Comparison of ENCODE assay signal across 10 mouse cellular contexts in genomic region chr10:80584045-80584488, GRCm38 (mm10). TPM values are rescaled to one million over a fixed set of nuclear protein-coding genes. Genes with fewer than 3 reads are reported as not detected.
DNase-seq lines count a peak whose midpoint lies in the region; ATAC-seq and TF ChIP-seq lines count a peak whose summit lies in the region.
"Had no signal": no experiment of that assay in that cellular context is flagged by ENCODE, and none has a peak within 500 bp of the region (broad histone marks: within the 10 kb centered on the region; RNA-seq: fewer than 3 reads in every experiment).

No protein-coding gene starts in this region.

- H3K4me1 ChIP-seq in heart, postnatal 0 days (ENCODE audit: control insufficient read depth, insufficient read depth) = peaks cover 18% of the 10 kb centered on the region
- peaks cover 72% of the 10 kb centered on the region for H3K4me1 ChIP-seq in liver, embryonic 13.5 days (replicated peaks)

- 0 out of 2 replicates have a peak overlapping the region, but pooled peaks have one; percentile 10 for H3K9ac ChIP-seq in heart, postnatal 0 days (replicated peaks; ENCODE audit: low read depth, low read length)
- peak overlapping the region; percentile 22; the same call in 1 of the 2 replicates for H3K9ac ChIP-seq in liver, embryonic 13.5 days
- H3K9ac ChIP-seq: hindbrain, embryonic 15.5 days had no signal

- no peak for TF ChIP-seq CTCF in left cerebral cortex, adult 2 months (IDR thresholded peaks at IDR 0.05)
- no peak for TF ChIP-seq CTCF in heart, postnatal 0 days (IDR thresholded peaks at IDR 0.05; ENCODE audit: low read depth)

- no peak overlapping the region for H3K4me3 ChIP-seq in left cerebral cortex, adult 2 months
- H3K4me3 ChIP-seq in heart, postnatal 0 days (ENCODE audit: low read depth, low read length) = no peak overlapping the region
- H3K4me3 ChIP-seq in liver, embryonic 13.5 days (replicated peaks) = no peak overlapping the region
- H3K4me3 ChIP-seq: hindbrain, embryonic 15.5 days had no signal

- 41% methylated on average over 12 of the region's 12 CpGs for whole genome bisulfite sequencing in heart, postnatal 0 days
- WGBS in liver, embryonic 13.5 days (ENCODE audit: insufficient replicate concordance) = 57% methylated on average over 12 of the region's 12 CpGs

- H3K27ac ChIP-seq in left cerebral cortex, adult 2 months = peak overlapping the region; percentile 28; the same call in 1 of the 2 replicates
- H3K27ac ChIP-seq in heart, postnatal 0 days (ENCODE audit: low read depth) = 0 out of 2 replicates have a peak overlapping the region, but pooled peaks have one; percentile 30
- H3K27ac ChIP-seq in liver, embryonic 13.5 days = peak overlapping the region; percentile 50
- H3K27ac ChIP-seq: hindbrain, embryonic 15.5 days had no signal

- ATAC-seq in heart, postnatal 0 days (ENCODE audit: insufficient read depth, low read depth) = no peak
- no peak; the same call in 1 of the 2 replicates for ATAC-seq in liver, embryonic 13.5 days (ENCODE audit: low read depth)

- peaks cover 5% of the 10 kb centered on the region for H3K36me3 ChIP-seq in heart, postnatal 0 days (replicated peaks; ENCODE audit: control insufficient read depth, insufficient read depth, low read length)
- H3K36me3 ChIP-seq in liver, embryonic 13.5 days = peaks cover 47% of the 10 kb centered on the region

- TF ChIP-seq EP300 in heart, postnatal 0 days (IDR thresholded peaks at IDR 0.05; ENCODE audit: low read depth) = no peak

- intact Hi-C loops in left cerebral cortex, adult 2 months (cut with DNase I) = no loop called here
- intact Hi-C loops in gastrocnemius, postnatal 14 days (cut with DNase I; ENCODE audit: low total_unique reads) = no loop called here

- no peaks in the 10 kb centered on the region for H3K9me3 ChIP-seq in heart, postnatal 0 days (replicated peaks; ENCODE audit: control insufficient read depth, low read length)
- no peaks in the 10 kb centered on the region for H3K9me3 ChIP-seq in liver, embryonic 13.5 days (replicated peaks)
- H3K9me3 ChIP-seq: hindbrain, embryonic 15.5 days had no signal

- H3K27me3 ChIP-seq in heart, postnatal 0 days (ENCODE audit: control insufficient read depth, insufficient read depth, low read length) = no peaks in the 10 kb centered on the region
- H3K27me3 ChIP-seq in liver, embryonic 13.5 days = no peaks in the 10 kb centered on the region
- H3K27me3 ChIP-seq: hindbrain, embryonic 15.5 days had no signal

- no peak overlapping the region for H3K4me2 ChIP-seq in heart, postnatal 0 days (ENCODE audit: low read depth, low read length)
- no peak overlapping the region for H3K4me2 ChIP-seq in liver, embryonic 13.5 days
- H3K4me2 ChIP-seq: hindbrain, embryonic 15.5 days had no signal

- DNase-seq in adrenal gland, postnatal 10 days = peak; percentile 53
- DNase-seq in adrenal gland, postnatal 25 days = no peak
- no peak for DNase-seq in left cerebral cortex, adult 2 months (ENCODE audit: extremely low spot score in 1 of 2, low spot score in 2 of 2)
- DNase-seq in left cerebral cortex, adult 8-10 months (ENCODE audit: low spot score in 2 of 2) = no peak
- no peak for DNase-seq in heart, postnatal 0 days (ENCODE audit: low spot score)
- DNase-seq in liver, embryonic 13.5 days = no peak
- DNase-seq in right cerebral cortex, postnatal 4 days = no peak
- DNase-seq in gastrocnemius, postnatal 14 days = no peak
- DNase-seq: lung, postnatal 14 days had no signal

RNA-seq across cellular contexts. Expression of gene Abhd17a, which starts 6.1 kb away (rescaled TPM):
- 100 to 1,000 TPM; 108 to 113 TPM for total RNA-seq in adrenal gland, postnatal 10 days (2021)
- total RNA-seq in adrenal gland, postnatal 25 days (2021) = 87.8 and 100 TPM in 2 replicates
- total RNA-seq in left cerebral cortex, adult 2 months (2021) = 100 to 1,000 TPM; 185 to 191 TPM
- total RNA-seq in left cerebral cortex, adult 8-10 months (2022) = 100 to 1,000 TPM; 157 to 168 (median 166) TPM
- total RNA-seq in heart, postnatal 0 days (2014; rRNA removed; ENCODE audit: low replicate concordance) = 194 and 462 TPM in 2 replicates
- 88.2 and 88.6 TPM in 2 replicates for polyA plus RNA-seq in heart, postnatal 0 days (2015; fragmentation: Nextera tagmentation; extraction: Ambion mirVana)
- 45.1 and 51.7 TPM in 2 replicates for polyA plus RNA-seq in liver, embryonic 13.5 days (2015; fragmentation: Nextera tagmentation; extraction: Ambion mirVana)
- total RNA-seq in gastrocnemius, postnatal 14 days (2021) = 10 to 100 TPM; 55.8 to 57.1 TPM

RNA-seq across cellular contexts. Expression of gene Klf16, which starts 6.9 kb away (rescaled TPM):
- total RNA-seq in adrenal gland, postnatal 10 days (2021) = 10 to 100 TPM; 12.4 to 14.1 TPM
- 9.6 and 14.8 TPM in 2 replicates for total RNA-seq in adrenal gland, postnatal 25 days (2021)
- total RNA-seq in left cerebral cortex, adult 2 months (2021) = 10 to 100 TPM; 48.2 to 59.7 TPM
- total RNA-seq in left cerebral cortex, adult 8-10 months (2022) = 10 to 100 TPM; 53.0 to 65.9 (median 61.2) TPM
- total RNA-seq in heart, postnatal 0 days (2014; rRNA removed; ENCODE audit: low replicate concordance) = 9.3 TPM in 2 replicates
- 3.1 and 3.5 TPM in 2 replicates for polyA plus RNA-seq in heart, postnatal 0 days (2015; fragmentation: Nextera tagmentation; extraction: Ambion mirVana)
- 13.4 and 14.1 TPM in 2 replicates for polyA plus RNA-seq in liver, embryonic 13.5 days (2015; fragmentation: Nextera tagmentation; extraction: Ambion mirVana)
- total RNA-seq in gastrocnemius, postnatal 14 days (2021) = 1 to 10 TPM; 2.1 to 2.7 TPM

RNA-seq across cellular contexts. Expression of gene Scamp4, which starts 18.6 kb away (rescaled TPM):
- total RNA-seq in adrenal gland, postnatal 10 days (2021) = 10 to 100 TPM; 41.8 to 42.3 TPM
- 64.8 and 68.6 TPM in 2 replicates for total RNA-seq in adrenal gland, postnatal 25 days (2021)
- 10 to 100 TPM; 41.5 to 44.8 TPM for total RNA-seq in left cerebral cortex, adult 2 months (2021)
- 10 to 100 TPM; 38.8 to 46.5 (median 43.1) TPM for total RNA-seq in left cerebral cortex, adult 8-10 months (2022)
- total RNA-seq in heart, postnatal 0 days (2014; rRNA removed; ENCODE audit: low replicate concordance) = 25.8 and 44.5 TPM in 2 replicates
- 39.2 and 39.8 TPM in 2 replicates for polyA plus RNA-seq in heart, postnatal 0 days (2015; fragmentation: Nextera tagmentation; extraction: Ambion mirVana)
- polyA plus RNA-seq in liver, embryonic 13.5 days (2015; fragmentation: Nextera tagmentation; extraction: Ambion mirVana) = 52.0 and 54.6 TPM in 2 replicates
- total RNA-seq in gastrocnemius, postnatal 14 days (2021) = 10 to 100 TPM; 18.3 to 22.0 TPM

RNA-seq across cellular contexts. Expression of gene Adat3, which starts 18.6 kb away (rescaled TPM):
- total RNA-seq in adrenal gland, postnatal 10 days (2021) = 1 to 10 TPM; 3.9 to 5.1 TPM
- 3.5 and 5.6 TPM in 2 replicates for total RNA-seq in adrenal gland, postnatal 25 days (2021)
- total RNA-seq in left cerebral cortex, adult 2 months (2021) = 1 to 10 TPM; 1.3 to 5.6 TPM
- 1 to 10 TPM in 3 of 4 experiments, not detected in 1; 1.3 to 4.1 (median 3.4) TPM for total RNA-seq in left cerebral cortex, adult 8-10 months (2022)
- 1.6 and 4.5 TPM in 2 replicates for total RNA-seq in heart, postnatal 0 days (2014; rRNA removed; ENCODE audit: low replicate concordance)
- polyA plus RNA-seq in heart, postnatal 0 days (2015; fragmentation: Nextera tagmentation; extraction: Ambion mirVana) = 1.8 and 2.7 TPM in 2 replicates
- polyA plus RNA-seq in liver, embryonic 13.5 days (2015; fragmentation: Nextera tagmentation; extraction: Ambion mirVana) = 5.7 and 6.3 TPM in 2 replicates
- 1 to 10 TPM; 1.2 to 1.5 TPM for total RNA-seq in gastrocnemius, postnatal 14 days (2021)

RNA-seq across cellular contexts. Expression of gene Gm49322, which starts 21.8 kb away (rescaled TPM):
- total RNA-seq in adrenal gland, postnatal 10 days (2021) = 1 to 10 TPM; 1.6 to 2.7 TPM
- 2.3 and 3.0 TPM in 2 replicates for total RNA-seq in adrenal gland, postnatal 25 days (2021)
- 1 to 10 TPM; 2.7 to 4.2 TPM for total RNA-seq in left cerebral cortex, adult 2 months (2021)
- 1 to 10 TPM; 1.8 to 4.2 (median 3.3) TPM for total RNA-seq in left cerebral cortex, adult 8-10 months (2022)
- total RNA-seq in heart, postnatal 0 days (2014; rRNA removed; ENCODE audit: low replicate concordance) = 0.23 and 1.3 TPM in 2 replicates
- polyA plus RNA-seq in heart, postnatal 0 days (2015; fragmentation: Nextera tagmentation; extraction: Ambion mirVana) = 0.33 and 0.38 TPM in 2 replicates
- 1.4 and 1.5 TPM in 2 replicates for polyA plus RNA-seq in liver, embryonic 13.5 days (2015; fragmentation: Nextera tagmentation; extraction: Ambion mirVana)
- total RNA-seq in gastrocnemius, postnatal 14 days (2021) = under 1 TPM; 0.18 to 0.27 TPM
